Mouse (Mus musculus) heart, adult 8-10 months (tissue): Measurements from ENCODE around the gene Syne3. TPM values are rescaled to one million over a fixed set of nuclear protein-coding genes. Genes with fewer than 3 reads are reported as not detected.

ENCODE experiments used
- DNase-seq: peaks from one replicate; pipeline ENCODE4 v3.0.0; 2022; ENCODE audit warnings: low spot score
- microRNA-seq: library from miRNA; unstranded; fragments of <30 nt; microRNA quantifications from one replicate; pipeline ENCODE4 v1.2.0, GENCODE M21; 2022
- total RNA-seq, 4 experiments: library from RNA; stranded (reverse); gene quantifications; 2 replicates each; pipeline ENCODE4 v1.2.4; 2022

Gene Syne3
- total RNA-seq, 4 experiments from 2014 or later: 7.2 to 10.5 (median 7.7) TPM

GRCm38 (mm10) chr12:104897051-104897618, 112.5 kb downstream of the Syne3 start:
- DNase-seq: no peak

DNA sequence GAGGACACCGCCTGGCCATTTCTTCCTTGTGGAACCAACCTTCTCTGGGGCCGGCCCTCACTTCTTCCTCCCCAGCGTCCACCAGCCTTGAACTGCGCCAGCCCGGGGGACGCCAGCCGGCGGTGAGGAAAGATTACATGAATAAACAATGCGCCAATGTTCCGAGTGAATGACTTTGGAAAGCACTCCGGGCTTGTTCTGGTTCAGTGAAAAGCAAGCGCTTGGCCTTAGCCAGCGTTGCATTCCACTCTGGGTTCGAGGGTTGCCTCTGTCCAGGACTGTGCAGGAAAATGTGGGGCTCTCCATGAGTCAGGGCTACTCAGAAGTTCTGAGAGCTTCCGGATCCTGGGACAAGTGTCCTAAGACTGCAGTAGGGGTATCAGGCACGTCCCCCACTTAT, 113.0 kb downstream of the Syne3 start:
- DNase-seq: no peak

DNA sequence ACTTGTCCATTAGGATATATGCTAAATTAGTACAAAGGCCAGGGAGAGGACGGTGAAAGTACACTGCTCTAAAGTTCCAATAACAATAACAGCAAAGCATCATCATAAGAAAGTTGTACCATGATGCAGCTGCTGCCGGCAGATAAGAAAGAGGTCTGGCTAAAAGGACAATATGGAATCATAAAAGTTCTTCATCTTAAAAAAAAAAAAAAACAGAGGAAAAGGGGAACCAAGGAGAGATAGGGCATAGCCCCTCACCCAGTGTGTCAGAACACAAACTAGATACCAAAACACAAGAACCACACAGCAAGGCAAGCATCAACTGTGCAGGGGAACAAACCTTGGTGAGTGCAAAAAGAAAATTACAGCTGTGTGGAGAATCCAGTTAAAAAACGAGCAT, 117.4 kb downstream of the Syne3 start:
- DNase-seq: no peak

GRCm38 (mm10) chr12:104890066-104890465, 119.5 kb downstream of the Syne3 start:
- no peak for DNase-seq

GRCm38 (mm10) chr12:104886104-104886503, 123.5 kb downstream of the Syne3 start:
- DNase-seq: no peak

- DNase-seq: no peak
Measured at GRCm38 (mm10) chr12:104882533-104882932, 127.1 kb downstream of the Syne3 start.

DNA sequence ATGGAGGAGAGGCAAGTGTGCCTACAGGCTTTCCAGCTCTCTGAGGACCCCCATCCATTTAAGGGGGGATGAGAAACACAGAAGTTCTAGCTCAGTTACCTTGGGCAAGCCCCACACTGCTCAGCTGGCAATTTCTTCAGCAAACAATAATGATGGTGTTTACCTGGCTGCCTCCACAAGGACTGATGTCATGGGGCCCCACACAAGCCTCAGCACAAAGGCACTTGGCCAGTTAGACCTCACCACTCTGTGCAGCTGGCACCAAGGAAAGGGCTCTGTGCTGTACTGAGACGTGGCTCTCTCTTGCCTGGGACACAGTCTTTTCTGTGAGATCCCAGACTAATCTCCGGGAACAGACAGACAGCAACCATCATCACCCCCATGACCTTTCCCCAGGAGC, 127.5 kb downstream of the Syne3 start:
- DNase-seq: no peak

DNA sequence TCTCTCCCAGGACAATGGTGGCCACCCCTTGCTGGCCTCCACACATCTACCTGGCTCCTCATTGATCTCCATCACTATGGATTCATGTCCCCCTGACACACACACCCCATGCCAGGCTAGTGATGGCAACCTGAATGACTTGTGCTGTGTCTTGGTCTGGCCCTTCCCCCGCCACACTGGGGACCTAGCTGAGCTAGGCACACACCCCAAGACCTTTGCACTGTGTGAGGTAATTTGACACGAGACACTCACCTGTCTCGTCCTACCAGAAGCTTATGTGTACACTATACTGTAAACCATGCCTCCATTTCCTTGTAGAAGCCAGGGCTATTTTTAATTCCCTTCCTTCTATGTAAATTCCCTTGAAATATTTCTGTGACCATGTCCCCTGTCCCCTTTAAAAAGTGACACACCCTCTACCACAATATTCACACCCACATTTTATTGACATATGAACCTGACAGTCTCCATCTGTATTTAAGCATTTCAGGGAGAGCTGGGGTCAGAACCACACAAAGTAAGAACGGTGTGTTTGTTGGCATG, 128.0 kb downstream of the Syne3 start:
- DNase-seq: no peak

- no peak for DNase-seq
Measured at GRCm38 (mm10) chr12:104880367-104880766, 129.2 kb downstream of the Syne3 start.

Small RNA genes within 50 kb of the gene (microRNA-seq; reads per million reads assigned to microRNA genes)
- 0.84 reads per million for gene Mir3069

Other genes with a start within 250 kb of the Syne3 start
- gene Clmn, start 144.7 kb downstream of the Syne3 start, total RNA-seq: 1 to 10 TPM; 1.8 to 2.4 (median 2.1) TPM
- gene Glrx5, start 22.9 kb upstream of the Syne3 start, total RNA-seq: 100 to 1,000 TPM in 1 of 4 experiments, 10 to 100 TPM in 3; 74.2 to 104 (median 85.4) TPM
- gene Tcl1b2, start 136.2 kb upstream of the Syne3 start, total RNA-seq: not detected
- not detected for gene Tcl1b1, start 149.9 kb upstream of the Syne3 start, total RNA-seq
- gene Tcl1b5, start 166.5 kb upstream of the Syne3 start, total RNA-seq: not detected
- gene Tcl1b3, start 181.2 kb upstream of the Syne3 start, total RNA-seq: not detected
- gene Tcl1b4, start 192.1 kb upstream of the Syne3 start, total RNA-seq: not detected
- not detected for gene Tcl1, start 213.0 kb upstream of the Syne3 start, total RNA-seq